Comparison of ENCODE assay signal across 9 mouse cellular contexts in genomic region chr9:43261941-43262340, GRCm38 (mm10). TPM values are rescaled to one million over a fixed set of nuclear protein-coding genes. Genes with fewer than 3 reads are reported as not detected.
A peak's percentile ranks its signal among the peaks of the same experiment; 100 is the strongest.
DNase-seq lines count a peak whose midpoint lies in the region; ATAC-seq and TF ChIP-seq lines count a peak whose summit lies in the region.
"Had no signal": no experiment of that assay in that cellular context is flagged by ENCODE, and none has a peak within 500 bp of the region (broad histone marks: within the 10 kb centered on the region; RNA-seq: fewer than 3 reads in every experiment).

No protein-coding gene starts in this region.

- H3K36me3 ChIP-seq in lung, embryonic 15.5 days = no peaks in the 10 kb centered on the region
- H3K36me3 ChIP-seq in embryonic facial prominence, embryonic 10.5 days (replicated peaks) = no peaks in the 10 kb centered on the region
- no peaks in the 10 kb centered on the region for H3K36me3 ChIP-seq in small intestine, adult 2 months (ENCODE audit: control insufficient read depth, insufficient read depth, low read length)
- H3K36me3 ChIP-seq: hindbrain, embryonic 13.5 days; midbrain, embryonic 12.5 days had no signal

- peaks cover 27% of the 10 kb centered on the region for H3K4me1 ChIP-seq in lung, embryonic 15.5 days
- peaks cover 71% of the 10 kb centered on the region for H3K4me1 ChIP-seq in embryonic facial prominence, embryonic 10.5 days
- peaks cover 27% of the 10 kb centered on the region for H3K4me1 ChIP-seq in small intestine, adult 2 months (ENCODE audit: control insufficient read depth, insufficient read depth, insufficient read length, low read length)
- H3K4me1 ChIP-seq: hindbrain, embryonic 13.5 days had no signal

- intact Hi-C loops in left cerebral cortex, postnatal 36 days (cut with DNase I) = no loop called here

- no peak overlapping the region for H3K9ac ChIP-seq in lung, embryonic 15.5 days
- H3K9ac ChIP-seq: hindbrain, embryonic 13.5 days; midbrain, embryonic 12.5 days had no signal

- no peaks in the 10 kb centered on the region for H3K9me3 ChIP-seq in lung, embryonic 15.5 days
- H3K9me3 ChIP-seq in embryonic facial prominence, embryonic 10.5 days = no peaks in the 10 kb centered on the region
- H3K9me3 ChIP-seq: hindbrain, embryonic 13.5 days; midbrain, embryonic 12.5 days had no signal

- peak; percentile 10; the same call in 1 of the 2 replicates for TF ChIP-seq CTCF in small intestine, adult 2 months (IDR thresholded peaks at IDR 0.05; ENCODE audit: extremely low read depth, insufficient read length, insufficient replicate concordance, low read depth, low read length)

- H3K27me3 ChIP-seq in lung, embryonic 15.5 days = no peaks in the 10 kb centered on the region
- H3K27me3 ChIP-seq in embryonic facial prominence, embryonic 10.5 days (replicated peaks; ENCODE audit: low read depth, poor library complexity, severe bottlenecking) = 0 out of 2 replicates have a peak, but pooled peaks cover 5% of the 10 kb centered on the region
- no peaks in the 10 kb centered on the region for H3K27me3 ChIP-seq in small intestine, adult 2 months (ENCODE audit: control insufficient read depth, insufficient read depth, low read length)

- no peak for TF ChIP-seq POLR2A in small intestine, adult 2 months (IDR thresholded peaks at IDR 0.05; ENCODE audit: low read depth, low read length)

- 23% methylated on average over 2 of the region's 2 CpGs for WGBS in lung, embryonic 15.5 days
- WGBS in embryonic facial prominence, embryonic 10.5 days = 22% methylated on average over 2 of the region's 2 CpGs
- 62% methylated on average over 2 of the region's 2 CpGs for WGBS in small intestine, adult 2 months

- DNase-seq in lung, postnatal 36 days = no peak
- no peak for DNase-seq in embryonic facial prominence, embryonic 10.5 days (ENCODE audit: low spot score)
- peak; percentile 52 for DNase-seq in kidney, postnatal 10 days
- DNase-seq in left cerebral cortex, postnatal 36 days (ENCODE audit: low spot score in 2 of 2) = no peak
- DNase-seq in adrenal gland, postnatal 14 days = no peak

- H3K4me3 ChIP-seq in lung, embryonic 15.5 days = no peak overlapping the region
- no peak overlapping the region for H3K4me3 ChIP-seq in embryonic facial prominence, embryonic 10.5 days
- no peak overlapping the region for H3K4me3 ChIP-seq in small intestine, adult 2 months (ENCODE audit: low read depth, low read length)
- H3K4me3 ChIP-seq: hindbrain, embryonic 13.5 days; midbrain, embryonic 12.5 days had no signal

- peak overlapping the region; percentile 16; the same call in 1 of the 2 replicates for H3K4me2 ChIP-seq in lung, embryonic 15.5 days
- H3K4me2 ChIP-seq: hindbrain, embryonic 13.5 days; midbrain, embryonic 12.5 days had no signal

- peak; percentile 8; the same call in 1 of the 2 replicates for ATAC-seq in lung, embryonic 15.5 days (ENCODE audit: borderline replicate concordance, extremely low read depth, low FRiP score, low TSS enrichment)

- peak overlapping the region; percentile 95 for H3K27ac ChIP-seq in lung, embryonic 15.5 days
- H3K27ac ChIP-seq in embryonic facial prominence, embryonic 10.5 days (replicated peaks) = peak overlapping the region; percentile 89
- H3K27ac ChIP-seq in small intestine, adult 2 months (ENCODE audit: insufficient read depth, low read depth, low read length) = peak overlapping the region; percentile 94
- H3K27ac ChIP-seq: hindbrain, embryonic 13.5 days; midbrain, embryonic 12.5 days had no signal

RNA-seq across cellular contexts. Expression of gene Oaf, which starts 22.2 kb away (rescaled TPM):
- polyA plus RNA-seq in lung, embryonic 15.5 days (2015; fragmentation: Nextera tagmentation; extraction: Ambion mirVana) = 48.9 and 54.2 TPM in 2 replicates
- polyA plus RNA-seq in embryonic facial prominence, embryonic 10.5 days (2016; fragmentation: Nextera tagmentation; extraction: Ambion mirVana) = 55.2 and 57.0 TPM in 2 replicates
- polyA plus RNA-seq in small intestine, adult 2 months (2012; rRNA removed) = 21.4 and 35.7 TPM in 2 replicates
- total RNA-seq in left cerebral cortex, postnatal 36 days (2021) = 10 to 100 TPM; 15.0 to 17.4 TPM
- total RNA-seq in adrenal gland, postnatal 14 days (2021) = 23.4 and 34.9 TPM in 2 replicates

RNA-seq across cellular contexts. Expression of gene Trim29, which starts 48.7 kb away (rescaled TPM):
- polyA plus RNA-seq in lung, embryonic 15.5 days (2015; fragmentation: Nextera tagmentation; extraction: Ambion mirVana) = 1.1 and 3.3 TPM in 2 replicates
- 4.4 and 4.7 TPM in 2 replicates for polyA plus RNA-seq in embryonic facial prominence, embryonic 10.5 days (2016; fragmentation: Nextera tagmentation; extraction: Ambion mirVana)
- polyA plus RNA-seq in small intestine, adult 2 months (2012; rRNA removed) = 0.11 and 0.79 TPM in 2 replicates
- under 1 TPM; 0.30 to 0.75 TPM for total RNA-seq in left cerebral cortex, postnatal 36 days (2021)
- 0.19 TPM in 1 of 2 replicates, not detected in the other for total RNA-seq in adrenal gland, postnatal 14 days (2021)
- polyA plus RNA-seq: hindbrain, embryonic 13.5 days had no signal

RNA-seq across cellular contexts. Expression of gene Pou2f3, which starts 51.8 kb away (rescaled TPM):
- 0.08 and 0.22 TPM in 2 replicates for polyA plus RNA-seq in lung, embryonic 15.5 days (2015; fragmentation: Nextera tagmentation; extraction: Ambion mirVana)
- not detected in 2 replicates for polyA plus RNA-seq in embryonic facial prominence, embryonic 10.5 days (2016; fragmentation: Nextera tagmentation; extraction: Ambion mirVana)
- 0.55 and 1.2 TPM in 2 replicates for polyA plus RNA-seq in small intestine, adult 2 months (2012; rRNA removed)
- under 1 TPM in 1 of 2 experiments, not detected in 1; 0.29 TPM for total RNA-seq in left cerebral cortex, postnatal 36 days (2021)
- total RNA-seq in adrenal gland, postnatal 14 days (2021) = not detected in 2 replicates
- polyA plus RNA-seq: hindbrain, embryonic 13.5 days; midbrain, embryonic 12.5 days had no signal
